Mouse (Mus musculus) left cerebral cortex, postnatal 14 days (tissue): ENCODE data around the gene Efcab12. TPM values are rescaled to one million over a fixed set of nuclear protein-coding genes. Genes with fewer than 3 reads are reported as not detected.
"Not testable (repeated sequence)": the region's sequence is repeated elsewhere in the genome, so short reads cannot be mapped to it uniquely, and the experiment has no call there.

ENCODE experiments used
- DNase-seq, 2 experiments: peaks; one replicate each; pipeline ENCODE4 v3.0.0; 2021 to 2022; ENCODE audit warnings: low spot score in 2 of 2, mixed read lengths in 1 of 2
- intact Hi-C: fragments of 180-260 bp; cut with DNase I; formaldehyde crosslinking; loops from one replicate; pipeline ENCODE4 v1.15.1; 2025
- total RNA-seq, 2 experiments: library from RNA; stranded (reverse); gene quantifications; 2 replicates each; pipeline ENCODE4 v1.2.3; 2021

Efcab12 gene
- total RNA-seq, 2 experiments from 2014 or later, result 3.4 to 4.8 TPM

GRCm38 (mm10) chr6:115848598-115849304 lies 10.5 kb upstream of the Efcab12 start:
- DNase-seq, result no peak
- intact Hi-C loops, result no loop called here

GRCm38 (mm10) chr6:115846640-115847411 lies 8.6 kb upstream of the Efcab12 start:
- intact Hi-C loops, result no loop called here
- peak; percentile 69 to 77 for DNase-seq

GRCm38 (mm10) chr6:115845006-115845405 lies 6.8 kb upstream of the Efcab12 start:
- DNase-seq, result no peak
- intact Hi-C loops, result no loop called here

- no peak for DNase-seq
- intact Hi-C loops, result no loop called here
Measured at GRCm38 (mm10) chr6:115838745-115839144, 533 bp upstream of the Efcab12 start.

- intact Hi-C loops, result no loop called here
- DNase-seq, result no peak
Measured at GRCm38 (mm10) chr6:115833861-115834260, 4.4 kb downstream of the Efcab12 start.

- intact Hi-C loops, result no loop called here
- DNase-seq, result no peak
Measured at GRCm38 (mm10) chr6:115832152-115832850, 5.9 kb downstream of the Efcab12 start.

GRCm38 (mm10) chr6:115830779-115831601 lies 7.2 kb downstream of the Efcab12 start:
- intact Hi-C loops, result no loop called here
- DNase-seq, result no peak

GRCm38 (mm10) chr6:115823850-115824464 lies 14.3 kb downstream of the Efcab12 start:
- intact Hi-C loops, result not testable (repeated sequence)
- peak in 1 of 2 experiments; percentile 29 for DNase-seq

- intact Hi-C loops, result no loop called here
- no peak for DNase-seq
Measured at GRCm38 (mm10) chr6:115821216-115821993, 16.8 kb downstream of the Efcab12 start.

- intact Hi-C loops, result no loop called here
- no peak for DNase-seq
Measured at GRCm38 (mm10) chr6:115818129-115818528, 20.1 kb downstream of the Efcab12 start.

- intact Hi-C loops, result no loop called here
- no peak for DNase-seq
Measured at GRCm38 (mm10) chr6:115815041-115815440, 23.2 kb downstream of the Efcab12 start.

- peak; percentile 63 to 76 for DNase-seq
- intact Hi-C loops, result no loop called here
Measured at GRCm38 (mm10) chr6:115814104-115814503, 24.1 kb downstream of the Efcab12 start.

- DNase-seq, result no peak
- intact Hi-C loops, result no loop called here
Measured at GRCm38 (mm10) chr6:115811606-115812005, 26.6 kb downstream of the Efcab12 start.

GRCm38 (mm10) chr6:115808488-115809231 lies 29.6 kb downstream of the Efcab12 start, which contains the start of gene Rpl32:
TSS of gene Rpl32 (minus strand) at chr6:115808747.
- peak; percentile 88 to 91 for DNase-seq
- intact Hi-C loops, result loop anchor here (5.0 kb wide), 1 partner anchor 186 kb away; no protein-coding TSS in a partner anchor

- DNase-seq, result no peak
- intact Hi-C loops, result loop anchor here (5.0 kb wide), 1 partner anchor 186 kb away; no protein-coding TSS in a partner anchor
Measured at GRCm38 (mm10) chr6:115808196-115808487, 30.1 kb downstream of the Efcab12 start.

- DNase-seq, result no peak
- intact Hi-C loops, result loop anchor here (5.0 kb wide), 1 partner anchor 185 kb away; no protein-coding TSS in a partner anchor
Measured at GRCm38 (mm10) chr6:115807464-115808195, 30.6 kb downstream of the Efcab12 start.
